Mouse (Mus musculus) duodenum, adult 2 months (tissue): ENCODE measurements around the gene Gm2035. TPM values are rescaled to one million over a fixed set of nuclear protein-coding genes. Genes with fewer than 3 reads are reported as not detected.

ENCODE experiments used
- polyA plus RNA-seq: library from polyadenylated mRNA; depleted of rRNA; stranded (reverse); fragments of >200 nt; gene quantifications from 2 replicates; pipeline ENCODE4 v1.2.3, GENCODE M21; 2012; ENCODE audit warnings: low replicate concordance; rRNA removed

Gene Gm2035
- not detected in 2 replicates for polyA plus RNA-seq

DNA sequence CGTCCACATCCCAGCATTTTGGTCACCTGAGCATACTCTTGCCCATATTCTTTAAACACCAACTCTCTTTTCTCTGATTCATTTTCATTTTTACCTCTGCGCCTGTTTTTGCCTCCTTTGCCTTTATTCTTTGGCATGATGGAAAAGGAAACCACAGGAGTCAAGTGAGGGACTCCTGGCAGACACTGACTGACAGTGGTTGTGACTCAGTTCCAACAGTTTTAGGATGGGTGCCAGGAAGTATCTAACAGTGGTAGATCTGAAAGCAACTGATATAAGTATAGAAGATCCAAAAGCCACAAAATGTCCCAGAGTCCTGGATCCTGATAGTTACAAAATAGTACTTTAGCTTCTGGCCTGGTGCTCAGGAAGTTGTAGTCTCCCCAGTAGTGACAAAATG is at the start of gene Gm2035:
Gm2035 (minus strand) TSS at position 137 of the 400 bp plus-strand sequence.

DNA sequence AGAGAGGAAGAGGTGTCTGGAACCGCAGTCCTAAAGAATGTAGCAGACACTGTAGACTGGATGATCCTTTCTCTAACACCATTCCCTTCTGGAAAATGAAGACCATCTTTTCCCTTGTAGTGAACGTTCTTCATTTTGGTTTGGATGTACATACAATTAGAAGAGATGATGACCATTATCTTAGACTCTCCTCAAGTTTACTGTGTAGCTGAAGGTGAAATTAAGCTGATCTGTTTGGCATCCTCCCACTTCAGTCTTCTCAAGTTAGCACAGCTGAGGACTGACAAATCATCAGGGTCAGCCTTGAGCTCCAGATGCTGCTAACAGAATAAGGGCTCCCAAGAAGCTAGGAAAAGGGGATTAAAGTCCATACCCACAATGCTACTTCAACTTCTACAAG is 34.1 kb upstream of the Gm2035 start, which contains the start of gene Gm2042:
Gm2042 (plus strand) TSS at position 301 of the 400 bp plus-strand sequence.

DNA sequence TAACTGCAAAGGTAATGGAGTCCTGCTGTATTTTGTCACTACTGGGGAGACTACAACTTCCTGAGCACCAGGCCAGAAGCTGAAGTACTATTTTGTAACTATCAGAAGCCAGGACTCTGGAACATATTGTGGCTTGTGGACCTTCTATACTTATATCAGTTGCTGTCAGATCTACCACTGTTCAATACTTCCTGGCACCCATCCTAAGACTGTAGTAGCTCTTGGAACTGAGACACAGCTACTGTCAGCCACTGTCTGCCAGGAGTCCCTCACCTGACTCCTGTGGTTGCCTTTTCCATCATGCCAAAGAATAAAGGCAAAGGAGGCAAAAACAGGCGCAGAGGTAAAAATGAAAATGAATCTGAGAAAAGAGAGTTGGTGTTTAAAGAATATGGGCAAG is 24.6 kb downstream of the Gm2035 start, which contains the start of gene Gm2022:
Gm2022 (plus strand) TSS at position 301 of the 400 bp plus-strand sequence.

DNA sequence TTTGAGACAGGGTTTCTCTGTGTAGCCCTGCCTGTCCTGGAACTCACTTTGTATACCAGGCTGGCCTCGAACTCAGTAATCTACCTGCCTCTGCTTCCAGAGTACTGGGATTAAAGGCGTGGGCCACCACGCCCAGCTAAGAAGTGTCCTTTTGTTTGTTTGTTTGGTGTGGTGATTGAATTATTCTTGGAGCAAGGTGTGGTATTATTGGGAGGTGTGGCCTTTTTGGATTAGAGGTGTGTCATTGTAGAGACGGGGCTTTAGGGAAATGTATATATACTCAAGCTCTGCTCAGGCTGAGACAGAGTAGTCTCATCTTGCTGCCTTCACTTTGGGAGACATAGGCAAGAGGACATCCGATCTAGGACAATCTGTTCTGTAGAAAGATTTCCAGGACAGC is 45.9 kb downstream of the Gm2035 start, which contains the start of gene Gm2016:
Gm2016 (plus strand) TSS at position 301 of the 400 bp plus-strand sequence.

Other genes with a start within 250 kb of the Gm2035 start
- gene Gm21319, start 144.1 kb downstream of the Gm2035 start, polyA plus RNA-seq: not detected in 2 replicates
- gene Gm21936, start 124.3 kb downstream of the Gm2035 start, polyA plus RNA-seq: not detected in 2 replicates
- not detected in 2 replicates for gene BB287469, start 103.3 kb downstream of the Gm2035 start, polyA plus RNA-seq
- not detected in 2 replicates for gene Gm2001, start 77.5 kb downstream of the Gm2035 start, polyA plus RNA-seq
- not detected in 2 replicates for gene Gm2016, start 45.8 kb downstream of the Gm2035 start, polyA plus RNA-seq
- gene Gm2022, start 24.5 kb downstream of the Gm2035 start, polyA plus RNA-seq: not detected in 2 replicates
- not detected in 2 replicates for gene Gm2042, start 34.2 kb upstream of the Gm2035 start, polyA plus RNA-seq
- gene Gm2075, start 92.0 kb upstream of the Gm2035 start, polyA plus RNA-seq: not detected in 2 replicates
- not detected in 2 replicates for gene Gm6803, start 98.9 kb upstream of the Gm2035 start, polyA plus RNA-seq
- not detected in 2 replicates for gene Gm2056, start 107.1 kb upstream of the Gm2035 start, polyA plus RNA-seq
- not detected in 2 replicates for gene Gm16368, start 163.8 kb upstream of the Gm2035 start, polyA plus RNA-seq